In genomic region chr10:79417142-79417771, GRCm38 (mm10) we compare ENCODE assay signal across 11 mouse cellular contexts. TPM values are rescaled to one million over a fixed set of nuclear protein-coding genes. Genes with fewer than 3 reads are reported as not detected.
DNase-seq lines count a peak whose midpoint lies in the region; ATAC-seq and TF ChIP-seq lines count a peak whose summit lies in the region.
"Had no signal": no experiment of that assay in that cellular context is flagged by ENCODE, and none has a peak within 500 bp of the region (broad histone marks: within the 10 kb centered on the region; RNA-seq: fewer than 3 reads in every experiment).

No protein-coding gene starts in this region.

- TF ChIP-seq CTCF in heart, postnatal 0 days (IDR thresholded peaks at IDR 0.05; ENCODE audit: low read depth) = no peak

- intact Hi-C loops in heart, postnatal 36 days (cut with DNase I) = no loop called here
- intact Hi-C loops in gastrocnemius, postnatal 14 days (cut with DNase I; ENCODE audit: low total_unique reads) = no loop called here

- no peak overlapping the region for H3K9ac ChIP-seq in heart, postnatal 0 days (replicated peaks; ENCODE audit: low read depth, low read length)
- H3K9ac ChIP-seq: embryonic facial prominence, embryonic 13.5 days had no signal

- ATAC-seq in CD4-positive, CD25-positive, alpha-beta regulatory T cell, adult 4 months = peak; percentile 89
- ATAC-seq in heart, postnatal 0 days (ENCODE audit: insufficient read depth, low read depth) = no peak

- H3K4me1 ChIP-seq in heart, postnatal 0 days (ENCODE audit: control insufficient read depth, insufficient read depth) = no peaks in the 10 kb centered on the region
- H3K4me1 ChIP-seq: embryonic facial prominence, embryonic 13.5 days had no signal

- H3ac ChIP-seq in myocyte (ENCODE audit: control insufficient read depth, insufficient read length) = no peak overlapping the region

- TF ChIP-seq EP300 in heart, postnatal 0 days (IDR thresholded peaks at IDR 0.05; ENCODE audit: low read depth) = no peak

- DNase-seq in heart, adult 9 months (ENCODE audit: low spot score in 2 of 2) = peak; percentile 23 to 24
- no peak for DNase-seq in heart, postnatal 36 days
- DNase-seq in heart, postnatal 0 days (ENCODE audit: low spot score) = no peak
- DNase-seq in gastrocnemius, postnatal 14 days = no peak
- no peak for DNase-seq in kidney, postnatal 4 days
- DNase-seq in testis, postnatal 14 days (ENCODE audit: low spot score) = no peak
- DNase-seq: kidney, adult 18-20 months had no signal

- no peaks in the 10 kb centered on the region for H3K36me3 ChIP-seq in heart, postnatal 0 days (replicated peaks; ENCODE audit: control insufficient read depth, insufficient read depth, low read length)
- peaks cover 5% of the 10 kb centered on the region for H3K36me3 ChIP-seq in myocyte (ENCODE audit: control insufficient read depth, insufficient read depth)
- H3K36me3 ChIP-seq: embryonic facial prominence, embryonic 13.5 days had no signal

- no peak for TF ChIP-seq POLR2A in myocyte (IDR thresholded peaks at IDR 0.05; ENCODE audit: insufficient read length, low read depth)

- no peaks in the 10 kb centered on the region for H3K27me3 ChIP-seq in heart, postnatal 0 days (ENCODE audit: control insufficient read depth, insufficient read depth, low read length)
- no peaks in the 10 kb centered on the region for H3K27me3 ChIP-seq in myocyte (ENCODE audit: control insufficient read depth, insufficient read depth, insufficient read length)
- H3K27me3 ChIP-seq: embryonic facial prominence, embryonic 13.5 days had no signal

- H3K79me2 ChIP-seq in myocyte (ENCODE audit: control insufficient read depth, insufficient read depth) = no peaks in the 10 kb centered on the region

- WGBS in heart, postnatal 0 days = 79% methylated on average over 24 of the region's 24 CpGs

- peak overlapping the region; percentile 30 for H3K4me3 ChIP-seq in heart, postnatal 0 days (ENCODE audit: low read depth, low read length)
- peak overlapping the region; percentile 66 for H3K4me3 ChIP-seq in myocyte
- H3K4me3 ChIP-seq: embryonic facial prominence, embryonic 13.5 days had no signal

- no peak overlapping the region for H3K27ac ChIP-seq in heart, postnatal 0 days (ENCODE audit: low read depth)
- H3K27ac ChIP-seq: embryonic facial prominence, embryonic 13.5 days had no signal

- no peaks in the 10 kb centered on the region for H3K9me3 ChIP-seq in heart, postnatal 0 days (replicated peaks; ENCODE audit: control insufficient read depth, low read length)
- H3K9me3 ChIP-seq: embryonic facial prominence, embryonic 13.5 days had no signal

- H3K4me2 ChIP-seq in heart, postnatal 0 days (ENCODE audit: low read depth, low read length) = peak overlapping the region; percentile 12; the same call in 1 of the 2 replicates
- H3K4me2 ChIP-seq in myocyte (ENCODE audit: low read depth) = peak overlapping the region; percentile 76
- H3K4me2 ChIP-seq: embryonic facial prominence, embryonic 13.5 days had no signal

TF ChIP-seq in myocyte, 11 proteins besides CTCF, POLR2A, EP300 and RAD21:
- no peak for TF ChIP-seq TCF3 (IDR thresholded peaks at IDR 0.05; ENCODE audit: insufficient read length, low read depth)
- no peak for TF ChIP-seq SRF (IDR thresholded peaks at IDR 0.05; ENCODE audit: control insufficient read depth, insufficient read length, low read depth)
- TF ChIP-seq USF1 (IDR thresholded peaks at IDR 0.05; ENCODE audit: low read depth) = no peak
- no peak for TF ChIP-seq CEBPB (IDR thresholded peaks at IDR 0.05; ENCODE audit: insufficient read depth, poor library complexity, severe bottlenecking)
- TF ChIP-seq MYOG (IDR thresholded peaks at IDR 0.05; ENCODE audit: control insufficient read depth in 1 of 3, insufficient read depth in 1 of 3, insufficient read length in 2 of 3, low read depth in 2 of 3) = no peak
- TF ChIP-seq E2F4 (IDR thresholded peaks at IDR 0.05; ENCODE audit: insufficient read depth) = no peak
- no peak for TF ChIP-seq MYOD1 (IDR thresholded peaks at IDR 0.05; ENCODE audit: control insufficient read depth in 1 of 3, insufficient read length in 2 of 3, low read depth in 2 of 3)
- TF ChIP-seq REST (IDR thresholded peaks at IDR 0.05; ENCODE audit: insufficient read depth, insufficient read length) = no peak
- no peak for TF ChIP-seq TCF12 (IDR thresholded peaks at IDR 0.05; ENCODE audit: insufficient read depth, poor library complexity, severe bottlenecking)
TF ChIP-seq in myocyte: peak in this region for 0.

RNA-seq across cellular contexts. Expression of gene Vmn2r83, which starts 51.3 kb away (rescaled TPM):
- total RNA-seq in heart, postnatal 36 days (2021) = not detected
- not detected for polyA plus RNA-seq in CD4-positive, CD25-positive, alpha-beta regulatory T cell, adult 4 months (2017; shearing (Covaris generic))
- not detected in 2 replicates for total RNA-seq in heart, postnatal 0 days (2014; rRNA removed; ENCODE audit: low replicate concordance)
- not detected in 2 replicates for polyA plus RNA-seq in heart, postnatal 0 days (2015; fragmentation: Nextera tagmentation; extraction: Ambion mirVana)
- not detected for polyA plus RNA-seq in myocyte (2012; fragmentation: generic; extraction: Trizol)
- total RNA-seq in gastrocnemius, postnatal 14 days (2021) = not detected
- polyA plus RNA-seq: embryonic facial prominence, embryonic 13.5 days; limb, embryonic 14.5 days had no signal

Comparison
In these comparisons a context has a peak if more than half of its experiments do, and no peak if none do; other contexts are left out.
1. DNase-seq: peak in heart, adult 9 months (2 of 2); none in heart, postnatal 36 days (0 of 2), heart, postnatal 0 days (single experiment), gastrocnemius, postnatal 14 days (single experiment), kidney, postnatal 4 days (0 of 2) and testis, postnatal 14 days (single experiment).